Mouse (Mus musculus) midbrain, embryonic 10.5 days (tissue): ENCODE measurements around the gene Map3k21. TPM values are rescaled to one million over a fixed set of nuclear protein-coding genes. Genes with fewer than 3 reads are reported as not detected.

ENCODE experiments used
- DNase-seq: peaks from one replicate; pipeline ENCODE4 v3.0.0-alpha.2; 2017; ENCODE audit warnings: low spot score
- H3K27ac ChIP-seq: fragments of 300-500 bp; sonication (generic); replicated peaks from 2 replicates; pipeline ENCODE4 v1.5.1; 2016; ENCODE audit warnings: mild to moderate bottlenecking
- H3K27me3 ChIP-seq: fragments of 300-500 bp; sonication (generic); 2 replicates; pipeline ENCODE4 v1.6.1; 2016; ENCODE audit warnings: low read depth, mild to moderate bottlenecking; ENCODE audit not compliant: poor library complexity, severe bottlenecking
- H3K36me3 ChIP-seq: fragments of 300-500 bp; sonication (generic); 2 replicates; pipeline ENCODE4 v1.6.1; 2016; ENCODE audit warnings: mild to moderate bottlenecking, moderate library complexity
- H3K4me1 ChIP-seq: fragments of 300-500 bp; sonication (generic); 2 replicates; pipeline ENCODE4 v1.6.1; 2016
- H3K4me3 ChIP-seq: fragments of 300-500 bp; sonication (generic); 2 replicates; pipeline ENCODE4 v1.5.1; 2016; ENCODE audit warnings: mild to moderate bottlenecking, moderate library complexity
- H3K9me3 ChIP-seq: fragments of 300-500 bp; sonication (generic); replicated peaks from 2 replicates; pipeline ENCODE4 v1.6.1; 2016; ENCODE audit warnings: mild to moderate bottlenecking
- whole genome bisulfite sequencing: fragments of 180-500 bp; shearing (Covaris S2); methylation state at CpG from one replicate; pipeline ENCODE4 v1.1.7; 2016; 5-methylcytosine and 5-hydroxymethylcytosine counted together
- polyA plus RNA-seq: library from polyadenylated mRNA; unstranded; fragments of >200 nt; fragmentation: Nextera tagmentation; extraction: Ambion mirVana; gene quantifications from 2 replicates; pipeline ENCODE4 v1.2.1, GENCODE M21; 2016

Map3k21 gene
- polyA plus RNA-seq, 1 experiment from 2014 or later = not detected

DNA sequence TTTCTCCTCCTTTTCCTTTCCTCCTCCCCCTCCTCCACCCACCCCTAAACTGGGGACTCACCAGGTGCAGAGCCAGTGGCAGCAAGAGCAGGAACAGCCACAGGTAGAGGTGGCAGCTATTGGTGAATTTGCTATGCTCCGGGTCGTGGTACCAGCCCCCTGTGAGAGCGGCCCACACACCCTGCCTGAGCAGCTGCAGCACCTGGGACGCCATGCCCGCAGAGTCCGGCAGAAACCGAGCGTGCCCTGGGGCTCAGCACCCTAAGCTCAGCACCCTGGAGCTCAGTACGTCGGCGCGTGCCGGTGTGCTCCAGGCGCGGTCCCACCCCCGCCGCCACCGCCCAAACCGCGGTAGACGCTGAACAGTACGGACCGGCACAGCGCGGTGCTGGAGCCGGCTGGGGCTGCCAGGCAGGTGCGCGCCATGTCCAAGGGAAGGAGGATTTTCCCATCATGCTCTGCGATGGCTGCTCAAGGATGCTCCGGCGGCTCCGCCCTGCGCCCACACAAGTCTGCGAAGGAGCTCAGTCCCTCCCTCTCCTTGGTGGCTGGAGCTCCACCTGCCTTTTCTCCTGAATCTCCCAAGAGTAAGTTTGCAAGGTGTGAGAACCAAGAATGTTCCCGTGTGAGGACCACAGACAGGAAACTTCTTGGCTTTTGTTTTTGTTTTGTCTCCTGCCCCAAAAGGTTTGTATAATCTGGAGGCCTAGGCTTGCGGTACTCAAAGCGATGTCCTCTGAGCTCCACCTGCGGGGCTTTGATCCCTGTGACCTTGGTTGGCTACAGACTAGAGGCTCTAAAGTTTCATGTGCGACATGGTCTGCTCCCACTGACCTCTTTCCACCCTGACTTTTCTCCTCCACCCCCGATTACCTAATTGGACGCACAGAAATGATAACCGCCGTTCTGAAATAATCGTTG lies 12.1 kb upstream of the Map3k21 start, which contains the start of gene Pcnx2:
Gene Pcnx2 (minus strand): TSS at position 450 of the 921 bp plus-strand sequence.
- no peaks in the 10 kb centered on the region for H3K36me3 ChIP-seq
- DNase-seq = peak; percentile 26
- no peaks in the 10 kb centered on the region for H3K9me3 ChIP-seq
- H3K4me1 ChIP-seq = peaks cover 11% of the 10 kb centered on the region
- peaks cover 49% of the 10 kb centered on the region for H3K27me3 ChIP-seq
- 6% methylated on average over 44 of the region's 44 CpGs for WGBS
- 0 out of 2 replicates have a peak within 1 kb of the TSS, but pooled peaks have one; percentile 1 for H3K27ac ChIP-seq
- peak within 1 kb of the TSS; percentile 55 for H3K4me3 ChIP-seq

DNA sequence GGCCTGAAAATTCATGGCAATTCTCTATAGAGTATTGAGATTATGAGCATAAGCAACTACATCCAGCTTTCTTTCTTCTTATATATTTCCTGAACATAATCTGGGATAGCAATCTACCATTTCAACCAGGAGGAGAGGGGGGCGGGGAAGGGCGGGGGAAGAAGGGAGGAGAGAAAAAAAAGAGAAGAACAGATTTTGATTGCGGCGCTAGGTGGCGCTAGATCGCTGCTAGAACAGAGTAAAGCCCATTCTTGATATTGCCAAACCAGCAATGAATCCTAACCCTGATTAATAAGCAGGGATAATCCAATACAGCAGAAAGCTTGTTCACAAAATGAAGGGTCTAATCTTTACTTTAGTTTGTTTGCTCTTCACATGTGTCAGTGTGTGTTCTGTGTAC lies 11.4 kb upstream of the Map3k21 start:
- Histone ChIP-seq H3K9me3 (no peaks in the 10 kb centered on the region), H3K4me1 (peaks cover 11% of the 10 kb centered on the region), H3K27ac (no peak overlapping the region), H3K27me3 (peaks cover 49% of the 10 kb centered on the region), H3K36me3 (no peaks in the 10 kb centered on the region), H3K4me3 (no peak overlapping the region)
- peak; percentile 60 for DNase-seq
- whole genome bisulfite sequencing = 1% methylated on average over 6 of the region's 6 CpGs

DNA sequence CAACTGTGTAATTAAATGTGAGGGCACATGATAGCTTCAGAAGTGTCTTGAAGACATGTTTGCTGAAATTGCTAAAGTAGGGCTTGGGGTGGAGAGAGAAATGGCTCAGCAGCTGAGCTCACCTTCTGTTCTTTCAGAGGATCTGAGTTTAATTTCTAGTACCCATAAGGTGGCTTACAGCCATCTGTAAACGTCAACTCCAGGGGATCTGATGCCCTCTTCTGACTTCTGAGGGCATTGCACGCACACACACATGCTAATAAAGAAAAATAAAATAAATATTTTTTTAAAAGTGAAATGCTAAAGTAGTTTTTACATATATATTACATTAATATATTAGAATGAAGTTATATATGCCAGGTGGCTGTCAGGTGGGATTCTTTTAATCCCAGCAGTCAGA lies 9.1 kb upstream of the Map3k21 start:
- no peak for DNase-seq
- Histone ChIP-seq H3K27me3 (peaks cover 38% of the 10 kb centered on the region), H3K4me3 (no peak overlapping the region), H3K36me3 (no peaks in the 10 kb centered on the region), H3K4me1 (peaks cover 11% of the 10 kb centered on the region), H3K9me3 (no peaks in the 10 kb centered on the region), H3K27ac (no peak overlapping the region)
- WGBS = 23% methylated on average over 2 of the region's 2 CpGs

DNA sequence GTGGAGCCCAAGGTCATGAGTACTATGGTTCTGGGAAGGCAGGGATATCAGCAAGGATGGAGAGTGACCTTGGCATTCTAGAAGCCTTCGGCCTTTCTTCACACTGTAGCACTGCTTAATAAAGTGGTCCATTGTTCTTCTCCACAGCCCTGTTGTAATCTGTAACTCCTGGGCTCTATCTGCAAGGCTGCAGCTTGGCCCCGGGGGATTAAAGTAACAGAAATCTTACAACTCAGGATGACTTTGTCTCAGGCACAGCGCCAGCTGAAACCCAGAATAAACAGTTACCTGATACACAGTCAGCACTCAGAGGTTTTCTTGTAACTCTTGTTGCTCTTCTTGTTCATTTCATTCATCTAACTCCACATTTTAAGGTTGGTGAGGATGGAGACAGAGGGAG lies 7.7 kb upstream of the Map3k21 start:
- Histone ChIP-seq H3K27me3 (peaks cover 28% of the 10 kb centered on the region), H3K36me3 (no peaks in the 10 kb centered on the region), H3K4me3 (no peak overlapping the region), H3K9me3 (no peaks in the 10 kb centered on the region), H3K4me1 (peaks cover 11% of the 10 kb centered on the region), H3K27ac (no peak overlapping the region)
- DNase-seq = no peak
- 60% methylated on average over 3 of the region's 3 CpGs for WGBS

DNA sequence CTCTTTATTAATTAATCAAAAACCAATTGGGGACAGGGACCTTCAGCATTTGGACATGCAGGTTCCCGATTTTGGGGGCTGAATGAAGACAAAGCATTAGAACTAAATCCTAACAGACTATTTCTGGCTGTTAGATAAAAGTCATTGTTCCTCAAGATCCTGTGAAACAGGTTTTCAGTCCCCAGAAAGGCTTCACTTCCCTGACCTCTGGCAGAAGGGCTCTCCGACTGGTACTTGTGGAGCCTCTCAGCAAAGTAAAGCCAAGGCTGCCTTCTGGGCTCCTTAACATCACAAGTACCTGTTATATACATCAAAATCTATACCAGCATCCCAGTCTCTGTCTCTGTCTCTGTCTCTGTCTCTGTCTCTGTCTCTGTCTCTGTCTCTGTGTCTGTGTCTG lies 4.9 kb upstream of the Map3k21 start:
- 80% methylated on average over 2 of the region's 2 CpGs for WGBS
- Histone ChIP-seq H3K4me3 (no peak overlapping the region), H3K9me3 (no peaks in the 10 kb centered on the region), H3K4me1 (peaks cover 9% of the 10 kb centered on the region), H3K27me3 (peaks cover 40% of the 10 kb centered on the region), H3K27ac (no peak overlapping the region), H3K36me3 (no peaks in the 10 kb centered on the region)
- no peak for DNase-seq

DNA sequence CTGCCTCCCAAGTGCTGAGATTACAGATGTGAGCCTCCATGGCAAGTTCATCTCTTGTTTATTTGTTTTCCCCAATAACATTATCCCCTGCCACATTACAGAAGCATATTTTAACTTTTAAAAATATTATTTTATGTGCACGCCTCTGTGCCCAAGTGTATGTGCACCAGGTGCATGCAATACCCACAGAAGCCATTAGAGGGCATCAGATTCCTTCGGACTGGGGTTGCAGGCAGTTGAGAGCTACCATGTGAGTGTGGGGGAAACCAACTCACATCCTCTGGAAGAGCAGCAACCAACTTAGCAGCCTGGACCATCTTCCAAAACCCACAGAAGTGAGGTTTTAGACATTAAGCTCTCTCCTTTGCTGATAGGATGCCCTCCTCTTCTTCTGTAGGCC lies 2.9 kb upstream of the Map3k21 start:
- DNase-seq = no peak
- Histone ChIP-seq H3K27me3 (peaks cover 51% of the 10 kb centered on the region), H3K9me3 (no peaks in the 10 kb centered on the region), H3K4me1 (peaks cover 19% of the 10 kb centered on the region), H3K27ac (no peak overlapping the region), H3K36me3 (no peaks in the 10 kb centered on the region), H3K4me3 (no peak overlapping the region)
- 77% methylated on average over 2 of the region's 2 CpGs for WGBS

DNA sequence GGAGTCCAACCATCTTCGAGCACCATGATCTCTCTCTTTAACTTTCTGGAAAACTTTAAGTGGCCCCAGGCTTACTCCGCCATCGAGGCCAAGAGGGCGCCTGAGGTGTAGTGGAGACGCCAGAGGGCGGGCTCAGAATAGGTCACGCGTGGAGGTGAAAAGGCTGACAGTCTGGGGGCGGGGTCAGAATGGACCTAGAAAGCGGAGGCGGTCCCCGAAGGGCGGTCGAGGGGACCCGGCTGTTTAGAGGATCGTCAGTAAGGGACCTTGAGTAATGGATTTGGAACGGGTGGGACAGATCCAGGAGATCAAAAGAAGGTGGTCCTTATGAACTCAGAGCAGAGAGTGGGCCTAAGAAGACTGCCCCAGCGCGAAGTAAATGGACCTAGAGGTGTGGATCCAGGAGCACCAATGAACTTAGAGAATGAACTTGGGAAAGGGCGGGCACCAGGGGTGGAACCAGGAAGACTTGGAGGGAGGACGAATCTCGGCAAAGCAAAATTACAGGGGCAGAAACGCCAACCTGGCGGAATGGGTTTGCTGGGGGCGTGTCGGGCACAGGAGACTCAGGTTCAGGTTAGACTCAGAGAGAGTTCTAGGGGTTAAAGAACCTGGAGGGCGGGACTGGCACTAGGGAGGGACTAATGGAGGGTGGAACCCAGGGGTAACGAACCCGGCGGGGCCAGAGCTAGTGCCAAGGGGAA lies 437 bp upstream of the Map3k21 start:
- 6% methylated on average over 30 of the region's 30 CpGs for WGBS
- no peaks in the 10 kb centered on the region for H3K36me3 ChIP-seq
- H3K4me3 ChIP-seq = peak overlapping the region; percentile 67
- H3K27me3 ChIP-seq = peaks cover 77% of the 10 kb centered on the region
- DNase-seq = no peak
- peaks cover 19% of the 10 kb centered on the region for H3K4me1 ChIP-seq
- no peaks in the 10 kb centered on the region for H3K9me3 ChIP-seq
- H3K27ac ChIP-seq = no peak overlapping the region

DNA sequence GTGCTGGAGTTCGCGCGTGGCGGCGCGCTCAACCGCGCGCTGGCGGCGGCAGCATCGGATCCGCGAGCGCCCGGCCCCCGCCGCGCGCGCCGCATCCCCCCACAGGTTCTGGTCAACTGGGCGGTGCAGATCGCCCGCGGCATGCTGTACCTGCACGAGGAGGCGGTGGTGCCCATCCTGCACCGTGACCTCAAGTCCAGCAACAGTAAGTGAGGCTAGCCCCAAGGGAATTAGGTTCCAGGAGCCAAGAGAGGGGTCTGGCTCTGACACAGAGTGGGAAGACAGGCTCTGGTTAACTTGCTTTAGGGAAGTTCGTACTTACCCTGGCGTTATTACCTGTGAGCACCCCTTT lies 955 bp downstream of the Map3k21 start:
- peak overlapping the region; percentile 67 for H3K4me3 ChIP-seq
- 2% methylated on average over 31 of the region's 31 CpGs for WGBS
- peaks cover 89% of the 10 kb centered on the region for H3K27me3 ChIP-seq
- H3K27ac ChIP-seq = no peak overlapping the region
- no peaks in the 10 kb centered on the region for H3K36me3 ChIP-seq
- H3K9me3 ChIP-seq = no peaks in the 10 kb centered on the region
- no peak for DNase-seq
- H3K4me1 ChIP-seq = peaks cover 19% of the 10 kb centered on the region

DNA sequence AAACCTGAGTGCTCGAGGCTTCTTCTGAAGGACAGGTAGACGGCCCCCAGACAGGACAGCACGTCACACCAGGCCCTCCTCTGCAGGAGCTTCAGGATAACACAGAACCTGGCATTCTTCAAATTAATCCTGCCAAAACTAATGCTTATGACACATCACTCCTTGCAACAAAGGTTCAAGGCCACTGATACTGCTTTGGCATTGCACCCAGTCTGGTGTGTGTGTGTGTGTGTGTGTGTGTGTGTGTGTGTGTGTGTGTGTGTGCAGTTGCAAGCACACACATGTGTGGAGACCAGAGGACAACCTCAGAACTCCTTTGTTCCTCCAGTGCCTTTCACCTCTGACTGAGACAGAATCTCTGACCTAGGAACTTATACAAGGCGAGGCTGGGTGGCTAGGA lies 3.0 kb downstream of the Map3k21 start:
- WGBS = 79% methylated on average over 4 of the region's 4 CpGs
- Histone ChIP-seq H3K4me3 (no peak overlapping the region), H3K27ac (no peak overlapping the region), H3K36me3 (no peaks in the 10 kb centered on the region), H3K9me3 (no peaks in the 10 kb centered on the region), H3K4me1 (peaks cover 19% of the 10 kb centered on the region), H3K27me3 (peaks cover 83% of the 10 kb centered on the region)
- no peak for DNase-seq

DNA sequence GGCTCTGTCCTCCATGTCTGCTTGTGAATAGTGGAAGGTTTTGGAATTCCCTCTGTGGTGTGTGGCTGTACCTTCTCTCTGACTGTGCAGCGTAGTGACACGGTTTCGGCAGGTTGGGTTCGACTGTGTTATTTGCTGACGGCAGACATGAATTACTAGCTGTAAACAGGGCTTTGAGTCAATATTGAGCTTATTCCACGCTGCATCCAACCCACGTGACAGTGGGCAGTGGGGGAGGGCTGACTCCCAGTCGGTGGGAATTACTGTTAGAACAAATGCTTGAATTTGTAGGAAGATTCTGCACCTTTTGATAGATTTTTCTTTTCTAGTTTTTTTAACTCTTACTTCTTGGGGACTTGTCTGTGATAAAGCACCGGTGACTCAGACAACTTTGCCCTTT lies 4.1 kb downstream of the Map3k21 start:
- peaks cover 22% of the 10 kb centered on the region for H3K4me1 ChIP-seq
- H3K4me3 ChIP-seq = no peak overlapping the region
- no peaks in the 10 kb centered on the region for H3K36me3 ChIP-seq
- 87% methylated on average over 9 of the region's 9 CpGs for WGBS
- no peak for DNase-seq
- no peak overlapping the region for H3K27ac ChIP-seq
- H3K9me3 ChIP-seq = no peaks in the 10 kb centered on the region
- peaks cover 79% of the 10 kb centered on the region for H3K27me3 ChIP-seq

DNA sequence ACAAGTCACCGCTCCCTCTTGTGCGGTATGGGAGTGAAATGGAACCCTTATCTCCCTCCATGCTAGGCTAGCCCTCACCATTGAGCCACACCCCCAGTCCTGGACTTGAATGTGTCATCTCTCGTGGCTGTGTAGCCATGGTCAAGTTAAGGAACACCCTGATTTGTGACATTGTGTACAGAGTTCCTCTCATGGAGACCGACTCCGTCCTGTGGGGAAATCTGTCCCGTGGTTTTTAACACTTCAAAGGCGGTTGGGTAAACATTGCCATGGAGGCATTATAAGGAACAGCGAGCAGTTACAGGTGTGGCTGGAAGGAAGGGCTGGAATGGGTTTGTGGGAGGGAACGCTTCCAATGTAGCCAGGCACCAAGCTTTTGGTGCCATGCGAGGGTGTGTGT lies 6.8 kb downstream of the Map3k21 start:
- Histone ChIP-seq H3K36me3 (no peaks in the 10 kb centered on the region), H3K9me3 (no peaks in the 10 kb centered on the region), H3K4me3 (no peak overlapping the region), H3K4me1 (peaks cover 17% of the 10 kb centered on the region), H3K27ac (no peak overlapping the region), H3K27me3 (peaks cover 53% of the 10 kb centered on the region)
- WGBS = 79% methylated on average over 10 of the region's 10 CpGs
- DNase-seq = no peak

DNA sequence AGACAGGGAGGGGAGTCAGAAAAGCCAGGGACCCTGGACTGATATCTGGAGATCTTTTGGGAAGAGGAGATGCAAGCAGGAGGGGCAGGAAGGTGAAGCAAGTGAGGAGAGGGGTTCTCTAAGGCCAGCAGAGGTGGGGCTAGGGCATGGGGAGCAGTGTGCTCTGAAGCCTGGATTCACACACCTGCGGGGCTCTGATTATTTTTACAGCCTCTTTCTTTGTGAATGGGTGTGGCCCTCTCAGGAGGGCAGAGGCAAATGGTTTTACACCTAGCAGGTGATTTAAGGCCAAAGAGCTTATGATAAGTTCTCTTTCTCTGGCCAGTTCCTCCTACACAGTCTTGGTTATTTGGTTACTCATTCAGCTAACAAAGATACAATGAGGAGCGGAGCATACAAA lies 8.5 kb downstream of the Map3k21 start:
- no peak for DNase-seq
- 80% methylated on average over 2 of the region's 2 CpGs for WGBS
- H3K9me3 ChIP-seq = no peaks in the 10 kb centered on the region
- H3K4me1 ChIP-seq = peaks cover 17% of the 10 kb centered on the region
- peaks cover 36% of the 10 kb centered on the region for H3K27me3 ChIP-seq
- no peaks in the 10 kb centered on the region for H3K36me3 ChIP-seq
- no peak overlapping the region for H3K4me3 ChIP-seq
- no peak overlapping the region for H3K27ac ChIP-seq

DNA sequence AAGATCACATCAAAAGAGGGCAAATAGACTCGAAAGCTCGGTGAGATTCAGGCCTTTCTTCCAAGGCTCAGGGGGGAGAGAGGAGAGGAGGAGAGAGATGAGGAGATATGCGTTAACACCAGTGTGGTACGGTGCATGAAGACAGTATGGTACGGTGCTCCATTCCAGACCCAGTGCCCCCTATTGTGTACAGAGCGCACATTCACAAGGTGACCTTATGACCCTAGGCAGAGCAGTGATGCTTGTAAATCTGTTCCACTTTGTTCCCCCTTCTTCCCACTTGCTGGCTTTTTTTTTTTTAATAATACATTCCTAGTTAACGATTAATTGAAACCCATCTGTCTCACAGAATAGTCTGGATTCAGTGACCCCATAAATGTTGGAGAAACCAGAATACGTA lies 9.3 kb downstream of the Map3k21 start:
- Histone ChIP-seq H3K27me3 (peaks cover 28% of the 10 kb centered on the region), H3K36me3 (no peaks in the 10 kb centered on the region), H3K27ac (no peak overlapping the region), H3K4me3 (no peak overlapping the region), H3K4me1 (peaks cover 17% of the 10 kb centered on the region), H3K9me3 (no peaks in the 10 kb centered on the region)
- 52% methylated on average over 8 of the region's 8 CpGs for WGBS
- DNase-seq = no peak
